In genomic region chr12:52042818-52043336, GRCm38 (mm10) we compare ENCODE assay signal across 10 mouse cellular contexts. TPM values are rescaled to one million over a fixed set of nuclear protein-coding genes. Genes with fewer than 3 reads are reported as not detected.
DNase-seq lines count a peak whose midpoint lies in the region; ATAC-seq and TF ChIP-seq lines count a peak whose summit lies in the region.
"Had no signal": no experiment of that assay in that cellular context is flagged by ENCODE, and none has a peak within 500 bp of the region (broad histone marks: within the 10 kb centered on the region; RNA-seq: fewer than 3 reads in every experiment).

No protein-coding gene starts in this region.

- 0 out of 2 replicates have a peak overlapping the region, but pooled peaks have one; percentile 15 for H3K27ac ChIP-seq in heart, embryonic 13.5 days (replicated peaks)
- no peak overlapping the region for H3K27ac ChIP-seq in heart, embryonic 12.5 days (ENCODE audit: poor library complexity, severe bottlenecking)
- no peak overlapping the region for H3K27ac ChIP-seq in lung, embryonic 16.5 days (ENCODE audit: low read length)
- H3K27ac ChIP-seq in liver, embryonic 12.5 days, result no peak overlapping the region
- H3K27ac ChIP-seq: limb, embryonic 12.5 days; midbrain, embryonic 13.5 days had no signal

- TF ChIP-seq POLR2A in lung, adult 2 months (IDR thresholded peaks at IDR 0.05; ENCODE audit: borderline replicate concordance, extremely low read depth, low read depth, low read length), result no peak

- no peak for DNase-seq in lung, adult 2 months
- DNase-seq in adrenal gland, adult 2 months, result peak; percentile 62
- DNase-seq in kidney, postnatal 25 days, result peak; percentile 37 to 42
- no peak for DNase-seq in urinary bladder, adult 18-20 months (ENCODE audit: low spot score in 2 of 2)

- H3K4me3 ChIP-seq in heart, embryonic 13.5 days, result no peak overlapping the region
- H3K4me3 ChIP-seq in heart, embryonic 12.5 days, result no peak overlapping the region
- no peak overlapping the region for H3K4me3 ChIP-seq in lung, embryonic 16.5 days (ENCODE audit: low read length)
- no peak overlapping the region for H3K4me3 ChIP-seq in lung, adult 2 months (replicated peaks; ENCODE audit: extremely low read depth, low read depth, low read length)
- no peak overlapping the region for H3K4me3 ChIP-seq in liver, embryonic 12.5 days
- H3K4me3 ChIP-seq: limb, embryonic 12.5 days; midbrain, embryonic 13.5 days had no signal

- H3K27me3 ChIP-seq in heart, embryonic 13.5 days (replicated peaks), result no peaks in the 10 kb centered on the region
- no peaks in the 10 kb centered on the region for H3K27me3 ChIP-seq in heart, embryonic 12.5 days (replicated peaks)
- H3K27me3 ChIP-seq in lung, embryonic 16.5 days (ENCODE audit: control insufficient read depth, insufficient read depth, low read depth, low read length), result no peaks in the 10 kb centered on the region
- no peaks in the 10 kb centered on the region for H3K27me3 ChIP-seq in liver, embryonic 12.5 days (replicated peaks)
- H3K27me3 ChIP-seq: limb, embryonic 12.5 days; midbrain, embryonic 13.5 days had no signal

- no peak overlapping the region for H3K4me2 ChIP-seq in heart, embryonic 13.5 days
- no peak overlapping the region for H3K4me2 ChIP-seq in heart, embryonic 12.5 days
- H3K4me2 ChIP-seq in lung, embryonic 16.5 days (ENCODE audit: low read depth, low read length), result no peak overlapping the region
- no peak overlapping the region for H3K4me2 ChIP-seq in liver, embryonic 12.5 days
- H3K4me2 ChIP-seq: limb, embryonic 12.5 days; midbrain, embryonic 13.5 days had no signal

- H3K9me3 ChIP-seq in heart, embryonic 13.5 days, result no peaks in the 10 kb centered on the region
- H3K9me3 ChIP-seq in heart, embryonic 12.5 days (replicated peaks), result no peaks in the 10 kb centered on the region
- H3K9me3 ChIP-seq in lung, embryonic 16.5 days (ENCODE audit: control insufficient read depth, low read length), result no peaks in the 10 kb centered on the region; the same call in 1 of the 2 replicates
- no peaks in the 10 kb centered on the region for H3K9me3 ChIP-seq in liver, embryonic 12.5 days (replicated peaks)
- H3K9me3 ChIP-seq: limb, embryonic 12.5 days; midbrain, embryonic 13.5 days had no signal

- H3K4me1 ChIP-seq in heart, embryonic 13.5 days, result peaks cover 9% of the 10 kb centered on the region
- H3K4me1 ChIP-seq in heart, embryonic 12.5 days (replicated peaks), result peaks cover 4% of the 10 kb centered on the region; the same call in 1 of the 2 replicates
- no peaks in the 10 kb centered on the region for H3K4me1 ChIP-seq in lung, embryonic 16.5 days (replicated peaks; ENCODE audit: control insufficient read depth, insufficient read depth, low read length)
- H3K4me1 ChIP-seq in lung, adult 2 months (ENCODE audit: control insufficient read depth, insufficient read depth, low read length), result no peaks in the 10 kb centered on the region
- peaks cover 3% of the 10 kb centered on the region; the same call in 1 of the 2 replicates for H3K4me1 ChIP-seq in liver, embryonic 12.5 days
- H3K4me1 ChIP-seq: limb, embryonic 12.5 days; midbrain, embryonic 13.5 days had no signal

- TF ChIP-seq CTCF in lung, adult 2 months (IDR thresholded peaks at IDR 0.05; ENCODE audit: insufficient read depth, low read length), result no peak

- H3K9ac ChIP-seq in heart, embryonic 13.5 days, result no peak overlapping the region
- no peak overlapping the region for H3K9ac ChIP-seq in heart, embryonic 12.5 days
- H3K9ac ChIP-seq in lung, embryonic 16.5 days (ENCODE audit: low read length), result no peak overlapping the region
- H3K9ac ChIP-seq in liver, embryonic 12.5 days, result no peak overlapping the region
- H3K9ac ChIP-seq: limb, embryonic 12.5 days; midbrain, embryonic 13.5 days had no signal

- no peak for ATAC-seq in heart, embryonic 13.5 days (ENCODE audit: extremely low read depth, insufficient number of reproducible peaks, low FRiP score, low TSS enrichment)
- no peak for ATAC-seq in heart, embryonic 12.5 days (ENCODE audit: insufficient number of reproducible peaks, low FRiP score)
- peak; percentile 38 for ATAC-seq in lung, embryonic 16.5 days (ENCODE audit: low read depth)
- no peak for ATAC-seq in liver, embryonic 12.5 days
- ATAC-seq: midbrain, embryonic 13.5 days had no signal

- no peaks in the 10 kb centered on the region for H3K36me3 ChIP-seq in heart, embryonic 13.5 days
- H3K36me3 ChIP-seq in heart, embryonic 12.5 days, result no peaks in the 10 kb centered on the region
- no peaks in the 10 kb centered on the region for H3K36me3 ChIP-seq in lung, embryonic 16.5 days (ENCODE audit: control insufficient read depth, insufficient read depth, low read length)
- H3K36me3 ChIP-seq in liver, embryonic 12.5 days, result no peaks in the 10 kb centered on the region
- H3K36me3 ChIP-seq: limb, embryonic 12.5 days; midbrain, embryonic 13.5 days had no signal

- WGBS in heart, embryonic 13.5 days, result 43% methylated on average over 10 of the region's 10 CpGs
- WGBS in heart, embryonic 12.5 days, result 48% methylated on average over 10 of the region's 10 CpGs
- WGBS in lung, embryonic 16.5 days, result 37% methylated on average over 10 of the region's 10 CpGs
- WGBS in lung, adult 2 months, result 39% methylated on average over 10 of the region's 10 CpGs
- WGBS in liver, embryonic 12.5 days (ENCODE audit: insufficient replicate concordance), result 71% methylated on average over 10 of the region's 10 CpGs

RNA-seq across cellular contexts. Expression of gene Gpr33, which starts 15.0 kb away (rescaled TPM):
- polyA plus RNA-seq in heart, embryonic 13.5 days (2015; fragmentation: Nextera tagmentation; extraction: Ambion mirVana), result not detected in 2 replicates
- not detected in 2 replicates for polyA plus RNA-seq in heart, embryonic 12.5 days (2016; fragmentation: Nextera tagmentation; extraction: Ambion mirVana)
- not detected in 2 replicates for polyA plus RNA-seq in lung, embryonic 16.5 days (2015; fragmentation: Nextera tagmentation; extraction: Ambion mirVana)
- 0.40 and 0.62 TPM in 2 replicates for polyA plus RNA-seq in lung, adult 2 months (2012; rRNA removed)
- not detected for total RNA-seq in adrenal gland, adult 2 months (2021)
- polyA plus RNA-seq in adrenal gland, adult 2 months (2012; rRNA removed), result 0.07 TPM in 1 of 2 replicates, not detected in the other
- not detected in 2 replicates for polyA plus RNA-seq in liver, embryonic 12.5 days (2016; fragmentation: Nextera tagmentation; extraction: Ambion mirVana)
- polyA plus RNA-seq: limb, embryonic 12.5 days; midbrain, embryonic 13.5 days had no signal

RNA-seq across cellular contexts. Expression of gene Dtd2, which starts 36.6 kb away (rescaled TPM):
- 15.7 and 18.1 TPM in 2 replicates for polyA plus RNA-seq in heart, embryonic 13.5 days (2015; fragmentation: Nextera tagmentation; extraction: Ambion mirVana)
- polyA plus RNA-seq in heart, embryonic 12.5 days (2016; fragmentation: Nextera tagmentation; extraction: Ambion mirVana), result 15.8 and 16.7 TPM in 2 replicates
- polyA plus RNA-seq in lung, embryonic 16.5 days (2015; fragmentation: Nextera tagmentation; extraction: Ambion mirVana), result 24.4 and 25.7 TPM in 2 replicates
- polyA plus RNA-seq in lung, adult 2 months (2012; rRNA removed), result 4.6 and 6.8 TPM in 2 replicates
- total RNA-seq in adrenal gland, adult 2 months (2021), result 10 to 100 TPM; 16.1 to 22.5 TPM
- 10.3 and 16.5 TPM in 2 replicates for polyA plus RNA-seq in adrenal gland, adult 2 months (2012; rRNA removed)
- polyA plus RNA-seq in liver, embryonic 12.5 days (2016; fragmentation: Nextera tagmentation; extraction: Ambion mirVana), result 20.2 and 20.9 TPM in 2 replicates

RNA-seq across cellular contexts. Expression of gene Nubpl, which starts 54.7 kb away (rescaled TPM):
- 9.4 and 10.0 TPM in 2 replicates for polyA plus RNA-seq in heart, embryonic 13.5 days (2015; fragmentation: Nextera tagmentation; extraction: Ambion mirVana)
- polyA plus RNA-seq in heart, embryonic 12.5 days (2016; fragmentation: Nextera tagmentation; extraction: Ambion mirVana), result 11.0 and 11.6 TPM in 2 replicates
- 11.3 and 14.1 TPM in 2 replicates for polyA plus RNA-seq in lung, embryonic 16.5 days (2015; fragmentation: Nextera tagmentation; extraction: Ambion mirVana)
- polyA plus RNA-seq in lung, adult 2 months (2012; rRNA removed), result 1.0 and 1.6 TPM in 2 replicates
- total RNA-seq in adrenal gland, adult 2 months (2021), result 10 to 100 TPM in 1 of 2 experiments, 1 to 10 TPM in 1; 9.5 to 10.5 TPM
- polyA plus RNA-seq in adrenal gland, adult 2 months (2012; rRNA removed), result 3.7 and 4.8 TPM in 2 replicates
- 7.0 and 7.6 TPM in 2 replicates for polyA plus RNA-seq in liver, embryonic 12.5 days (2016; fragmentation: Nextera tagmentation; extraction: Ambion mirVana)

Comparison
In these comparisons a context has a peak if more than half of its experiments do, and no peak if none do; other contexts are left out.
1. DNase-seq: peak in adrenal gland, adult 2 months (single experiment) and kidney, postnatal 25 days (2 of 2); none in lung, adult 2 months (single experiment) and urinary bladder, adult 18-20 months (0 of 2).